In the genomic region with DNA sequence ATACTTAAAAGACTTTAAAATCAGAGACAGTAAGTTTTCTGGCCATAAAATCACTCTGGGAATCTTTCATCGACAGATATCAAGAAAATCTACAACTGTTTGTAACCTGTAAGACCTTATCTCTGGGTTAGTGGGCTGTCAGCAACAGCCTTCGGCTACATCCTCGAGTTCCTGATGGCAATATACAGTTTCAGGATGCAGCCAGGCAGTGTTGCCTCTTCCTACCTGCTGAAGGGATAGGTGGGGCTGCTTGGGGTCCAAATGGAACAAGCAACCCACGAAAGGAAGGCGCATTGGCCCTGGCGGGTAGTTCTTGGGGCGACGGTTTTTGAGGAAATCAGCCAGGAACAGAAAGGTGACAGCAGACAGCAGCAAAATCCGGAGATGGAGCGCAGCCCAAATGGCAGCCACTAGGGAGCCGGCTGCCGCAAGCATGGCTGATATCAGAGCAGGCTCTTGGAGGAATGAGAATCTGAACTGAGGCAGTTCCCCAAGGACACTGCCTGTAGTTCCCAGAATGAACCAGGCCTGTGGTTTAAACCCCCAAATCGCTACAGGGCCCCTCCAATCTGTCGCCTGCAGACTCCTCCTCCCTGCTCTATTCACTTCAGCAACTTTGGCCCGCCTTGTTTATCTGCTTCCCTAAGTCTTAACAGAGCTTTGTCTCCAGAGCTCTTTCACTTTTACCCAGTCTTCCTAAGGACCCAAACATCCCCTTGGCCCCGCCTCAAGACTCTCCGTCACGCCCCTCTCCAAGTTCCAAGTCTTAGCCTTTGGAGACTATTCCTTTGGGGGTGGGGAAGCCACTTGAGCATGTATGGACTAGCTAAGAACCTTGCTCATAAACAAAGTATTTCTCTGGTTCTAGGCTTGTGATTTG, we compare ENCODE assay signal across 9 mouse cellular contexts. TPM values are rescaled to one million over a fixed set of nuclear protein-coding genes. Genes with fewer than 3 reads are reported as not detected.
DNase-seq lines count a peak whose midpoint lies in the region; ATAC-seq lines count a peak whose summit lies in the region.
"Had no signal": no experiment of that assay in that cellular context is flagged by ENCODE, and none has a peak within 500 bp of the region (broad histone marks: within the 10 kb centered on the region; RNA-seq: fewer than 3 reads in every experiment).

Gene Cyp2j9 (minus strand): TSS at position 668 of the 880 bp plus-strand sequence.

- 4% methylated on average over 18 of the region's 18 CpGs for WGBS in heart, embryonic 12.5 days
- WGBS in kidney, embryonic 16.5 days, result 4% methylated on average over 18 of the region's 18 CpGs
- 8% methylated on average over 18 of the region's 18 CpGs for WGBS in liver, embryonic 13.5 days (ENCODE audit: insufficient replicate concordance)

- ATAC-seq in heart, embryonic 12.5 days (ENCODE audit: insufficient number of reproducible peaks, low FRiP score), result peak; percentile 81
- peak; percentile 99 for ATAC-seq in kidney, embryonic 16.5 days (ENCODE audit: low FRiP score, low TSS enrichment)
- ATAC-seq in liver, embryonic 13.5 days (ENCODE audit: low read depth), result no peak

- peak within 1 kb of the TSS; percentile 70 for H3K9ac ChIP-seq in heart, embryonic 12.5 days
- H3K9ac ChIP-seq in kidney, embryonic 16.5 days (replicated peaks; ENCODE audit: low read length), result peak within 1 kb of the TSS; percentile 62
- H3K9ac ChIP-seq in liver, embryonic 13.5 days, result no peak within 1 kb of the TSS

- peak within 1 kb of the TSS; percentile 56 for H3K4me3 ChIP-seq in heart, embryonic 12.5 days
- peak within 1 kb of the TSS; percentile 45 for H3K4me3 ChIP-seq in kidney, embryonic 16.5 days (ENCODE audit: low read length)
- H3K4me3 ChIP-seq in liver, embryonic 13.5 days (replicated peaks), result peak within 1 kb of the TSS; percentile 22

- 0 out of 2 replicates have a peak within 1 kb of the TSS, but pooled peaks have one; percentile 21 for H3K27ac ChIP-seq in heart, embryonic 12.5 days (ENCODE audit: poor library complexity, severe bottlenecking)
- H3K27ac ChIP-seq in kidney, embryonic 16.5 days (ENCODE audit: low read length), result peak within 1 kb of the TSS; percentile 54
- H3K27ac ChIP-seq in liver, embryonic 13.5 days, result no peak within 1 kb of the TSS

- H3K4me2 ChIP-seq in heart, embryonic 12.5 days, result peak within 1 kb of the TSS; percentile 87
- H3K4me2 ChIP-seq in kidney, embryonic 16.5 days (replicated peaks; ENCODE audit: low read depth, low read length), result peak within 1 kb of the TSS; percentile 58
- peak within 1 kb of the TSS; percentile 39 for H3K4me2 ChIP-seq in liver, embryonic 13.5 days

- H3K9me3 ChIP-seq in heart, embryonic 12.5 days (replicated peaks), result no peaks in the 10 kb centered on the region
- no peaks in the 10 kb centered on the region for H3K9me3 ChIP-seq in kidney, embryonic 16.5 days (ENCODE audit: low read length)
- no peaks in the 10 kb centered on the region for H3K9me3 ChIP-seq in liver, embryonic 13.5 days (replicated peaks)

- H3K4me1 ChIP-seq in heart, embryonic 12.5 days (replicated peaks), result no peaks in the 10 kb centered on the region; the same call in 1 of the 2 replicates
- H3K4me1 ChIP-seq in kidney, embryonic 16.5 days (ENCODE audit: insufficient read depth, low read length), result no peaks in the 10 kb centered on the region
- no peaks in the 10 kb centered on the region for H3K4me1 ChIP-seq in liver, embryonic 13.5 days (replicated peaks)

- DNase-seq in thymus, adult 18-20 months, result peak; percentile 4 to 6
- DNase-seq in thymus, postnatal 10 days (ENCODE audit: low spot score in 2 of 2), result no peak
- DNase-seq in fibroblast of lung, adult 2 months (ENCODE audit: low read depth), result peak; percentile 53
- no peak for DNase-seq in liver, embryonic 13.5 days
- peak; percentile 26 for DNase-seq in neural tube, embryonic 10.5 days (ENCODE audit: extremely low spot score, low spot score)
- peak; percentile 23 for DNase-seq in thymus, postnatal 0 days (ENCODE audit: low spot score)

- H3K36me3 ChIP-seq in heart, embryonic 12.5 days, result no peaks in the 10 kb centered on the region
- H3K36me3 ChIP-seq in kidney, embryonic 16.5 days (ENCODE audit: insufficient read depth, low read length), result no peaks in the 10 kb centered on the region
- H3K36me3 ChIP-seq in liver, embryonic 13.5 days, result no peaks in the 10 kb centered on the region

- H3K27me3 ChIP-seq in heart, embryonic 12.5 days (replicated peaks), result no peaks in the 10 kb centered on the region
- H3K27me3 ChIP-seq in kidney, embryonic 16.5 days (ENCODE audit: insufficient read depth, low read length), result no peaks in the 10 kb centered on the region
- no peaks in the 10 kb centered on the region for H3K27me3 ChIP-seq in liver, embryonic 13.5 days
- H3K27me3 ChIP-seq: CH12.LX had no signal

RNA-seq across cellular contexts. Expression of gene Cyp2j9, which starts in this region (rescaled TPM):
- polyA plus RNA-seq in heart, embryonic 12.5 days (2016; fragmentation: Nextera tagmentation; extraction: Ambion mirVana), result 0.84 and 1.1 TPM in 2 replicates
- polyA plus RNA-seq in kidney, embryonic 16.5 days (2015; fragmentation: Nextera tagmentation; extraction: Ambion mirVana), result 3.9 and 4.6 TPM in 2 replicates
- polyA plus RNA-seq in liver, embryonic 13.5 days (2015; fragmentation: Nextera tagmentation; extraction: Ambion mirVana), result 0.13 and 0.21 TPM in 2 replicates
- polyA plus RNA-seq in thymus, postnatal 0 days (2015; fragmentation: Nextera tagmentation; extraction: Ambion mirVana), result 1.6 and 2.2 TPM in 2 replicates

Comparison
In these comparisons a context has a peak if more than half of its experiments do, and no peak if none do; other contexts are left out.
1. DNase-seq: peak in thymus, adult 18-20 months (2 of 2), fibroblast of lung, adult 2 months (single experiment), neural tube, embryonic 10.5 days (single experiment) and thymus, postnatal 0 days (single experiment); none in thymus, postnatal 10 days (0 of 2) and liver, embryonic 13.5 days (single experiment).
2. Peak in every context shown above with its lines, with median percentiles within 50 percentile points of each other: H3K4me2 ChIP-seq and H3K4me3 ChIP-seq.